Mouse (Mus musculus): ENCODE measurements around the gene Vash2. TPM values are rescaled to one million over a fixed set of nuclear protein-coding genes. Genes with fewer than 3 reads are reported as not detected.
"Not testable (repeated sequence)": the region's sequence is repeated elsewhere in the genome, so short reads cannot be mapped to it uniquely, and the experiment has no call there.

Gene Vash2
- polyA plus RNA-seq, 1 experiment from 2014 or later, result 90.3 TPM

DNA sequence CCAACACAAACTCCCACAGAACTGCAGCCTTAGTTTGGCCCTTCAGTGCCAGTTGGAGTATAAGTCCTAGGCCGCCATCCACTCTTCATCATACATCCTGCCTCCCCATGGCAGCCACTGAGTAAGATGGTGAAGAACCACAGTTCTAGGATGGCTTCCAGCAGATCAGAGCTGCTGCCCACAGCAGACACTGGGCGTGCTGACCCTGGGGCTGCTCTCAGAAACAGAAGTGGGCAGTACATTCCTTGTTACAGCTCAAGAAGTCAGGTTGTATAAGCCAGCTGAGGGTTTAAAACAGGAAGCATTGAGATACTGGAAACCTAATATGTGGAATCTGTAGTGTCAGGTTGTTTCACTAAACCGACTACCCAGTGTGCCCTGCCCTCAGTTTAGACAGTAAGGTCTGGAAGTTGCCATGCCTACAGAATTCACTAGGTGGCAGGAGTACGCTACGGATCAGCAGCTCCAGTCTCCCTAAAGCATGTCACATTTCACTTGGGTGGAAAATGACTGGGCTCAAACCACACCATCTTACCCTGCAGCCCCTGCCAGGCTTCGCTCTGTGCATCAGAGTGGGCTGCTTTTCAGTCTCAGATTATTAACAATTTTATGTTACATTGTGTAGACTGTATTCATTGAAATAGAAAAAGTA is 34.9 kb downstream of the Vash2 start:
- Histone ChIP-seq H3K27ac (replicated peaks) (no peak overlapping the region), H3K4me3 (no peak overlapping the region), H3K4me1 (replicated peaks) (no peaks in the 10 kb centered on the region), H3K9me3 (no peaks in the 10 kb centered on the region), H3K36me3 (peaks cover 89% of the 10 kb centered on the region), H3K4me2 (no peak overlapping the region), H3K27me3 (no peaks in the 10 kb centered on the region), H3K9ac (no peak overlapping the region)
- WGBS, result 53% methylated on average over 6 of the region's 6 CpGs
- ATAC-seq (ENCODE audit: low read depth), result peak; percentile 82

DNA sequence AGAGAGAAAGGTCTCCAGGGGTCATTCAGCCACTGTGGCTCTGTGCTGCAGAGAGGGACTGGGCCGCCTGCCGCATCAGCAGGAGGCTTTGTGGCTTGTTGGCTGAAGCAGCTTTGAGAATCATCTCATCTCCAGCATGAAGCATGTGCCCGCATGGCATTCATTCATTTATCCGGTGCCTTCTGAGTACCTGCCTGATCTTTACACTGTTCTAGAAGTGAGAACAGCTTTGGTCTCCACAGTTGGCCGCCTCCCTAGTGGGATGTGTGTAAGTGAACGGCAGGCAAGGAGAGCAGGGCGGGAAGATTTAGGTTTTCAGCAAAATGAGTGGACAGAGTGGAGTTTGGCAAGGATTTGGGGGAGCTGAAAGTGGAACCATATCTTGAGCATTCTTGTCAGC is 39.3 kb downstream of the Vash2 start:
- Histone ChIP-seq H3K36me3 (peaks cover 85% of the 10 kb centered on the region), H3K27ac (replicated peaks) (no peak overlapping the region), H3K4me2 (no peak overlapping the region), H3K4me1 (replicated peaks) (no peaks in the 10 kb centered on the region), H3K27me3 (no peaks in the 10 kb centered on the region), H3K4me3 (no peak overlapping the region), H3K9me3 (no peaks in the 10 kb centered on the region), H3K9ac (no peak overlapping the region)
- no peak for ATAC-seq (ENCODE audit: low read depth)
- 88% methylated on average over 7 of the region's 7 CpGs for WGBS

DNA sequence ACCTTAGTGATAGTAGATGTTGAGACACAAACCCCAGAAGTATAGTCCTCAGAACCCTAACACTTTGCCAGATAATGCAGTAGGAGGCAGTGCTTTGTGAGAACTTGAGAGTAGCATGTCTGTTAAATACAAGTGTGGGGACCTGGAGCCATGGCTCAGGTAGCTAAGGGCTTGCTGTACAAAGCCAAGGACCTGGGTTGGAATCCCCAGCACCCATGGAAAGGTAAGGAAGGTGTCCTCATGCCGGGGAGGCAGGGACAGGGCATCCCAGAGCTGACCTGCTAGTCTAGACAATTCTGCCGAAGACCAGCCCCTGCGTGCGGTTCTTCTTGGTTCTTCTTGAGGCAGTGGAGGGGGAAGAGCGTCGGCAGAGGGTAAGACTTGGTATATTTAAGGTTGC is 48.9 kb downstream of the Vash2 start:
- no peaks in the 10 kb centered on the region for H3K9me3 ChIP-seq
- H3K27me3 ChIP-seq, result no peaks in the 10 kb centered on the region
- H3K36me3 ChIP-seq, result peaks cover 22% of the 10 kb centered on the region
- WGBS, result 78% methylated on average over 6 of the region's 6 CpGs
- H3K4me1 ChIP-seq (replicated peaks), result peaks cover 29% of the 10 kb centered on the region
- H3K27ac ChIP-seq (replicated peaks), result no peak overlapping the region
- H3K4me3 ChIP-seq, result no peak overlapping the region
- H3K4me2 ChIP-seq, result no peak overlapping the region
- 0 out of 2 replicates have a peak overlapping the region, but pooled peaks have one; percentile 22 for H3K9ac ChIP-seq
- ATAC-seq (ENCODE audit: low read depth), result no peak

DNA sequence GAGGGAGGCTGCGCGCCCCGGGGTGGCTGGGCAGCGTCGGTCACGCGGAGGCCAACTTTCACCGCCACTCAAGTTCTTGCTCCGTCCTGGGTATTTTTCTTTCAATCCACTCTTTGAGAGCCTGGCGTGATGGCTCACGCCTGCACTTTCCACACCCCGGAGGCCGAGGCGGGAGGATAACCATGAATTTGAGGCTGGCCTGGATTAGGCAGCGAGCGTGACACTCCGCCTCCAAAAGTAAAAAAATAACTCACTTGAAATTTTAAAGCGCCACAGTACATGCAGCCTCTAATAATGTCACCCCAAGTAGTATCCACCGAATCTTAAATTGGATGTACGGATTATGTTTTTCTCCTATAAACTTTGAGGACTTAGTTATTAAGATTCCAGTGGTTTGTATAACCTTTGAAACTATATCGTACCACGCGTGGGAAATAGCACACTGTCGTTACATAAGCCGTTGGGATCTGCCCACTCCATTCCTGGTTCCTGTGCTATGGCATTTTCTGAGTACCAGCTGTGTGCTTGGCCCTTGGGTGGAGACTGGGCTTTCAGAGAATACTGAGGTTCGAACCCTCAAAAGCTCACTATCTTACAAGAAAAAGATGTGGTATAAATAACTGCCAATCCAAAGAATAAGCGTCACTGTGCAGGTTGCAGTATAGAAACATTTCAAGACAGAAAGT is 49.9 kb downstream of the Vash2 start:
- H3K9me3 ChIP-seq, result no peaks in the 10 kb centered on the region
- peaks cover 11% of the 10 kb centered on the region for H3K36me3 ChIP-seq
- peak overlapping the region; percentile 73 for H3K4me3 ChIP-seq
- H3K9ac ChIP-seq, result peak overlapping the region; percentile 88
- no peaks in the 10 kb centered on the region for H3K27me3 ChIP-seq
- peak; percentile 33; the same call in 1 of the 2 replicates for ATAC-seq (ENCODE audit: low read depth)
- peak overlapping the region; percentile 68 for H3K4me2 ChIP-seq
- H3K27ac ChIP-seq (replicated peaks), result peak overlapping the region; percentile 99
- peaks cover 29% of the 10 kb centered on the region for H3K4me1 ChIP-seq (replicated peaks)
- WGBS, result 7% methylated on average over 27 of the region's 27 CpGs

DNA sequence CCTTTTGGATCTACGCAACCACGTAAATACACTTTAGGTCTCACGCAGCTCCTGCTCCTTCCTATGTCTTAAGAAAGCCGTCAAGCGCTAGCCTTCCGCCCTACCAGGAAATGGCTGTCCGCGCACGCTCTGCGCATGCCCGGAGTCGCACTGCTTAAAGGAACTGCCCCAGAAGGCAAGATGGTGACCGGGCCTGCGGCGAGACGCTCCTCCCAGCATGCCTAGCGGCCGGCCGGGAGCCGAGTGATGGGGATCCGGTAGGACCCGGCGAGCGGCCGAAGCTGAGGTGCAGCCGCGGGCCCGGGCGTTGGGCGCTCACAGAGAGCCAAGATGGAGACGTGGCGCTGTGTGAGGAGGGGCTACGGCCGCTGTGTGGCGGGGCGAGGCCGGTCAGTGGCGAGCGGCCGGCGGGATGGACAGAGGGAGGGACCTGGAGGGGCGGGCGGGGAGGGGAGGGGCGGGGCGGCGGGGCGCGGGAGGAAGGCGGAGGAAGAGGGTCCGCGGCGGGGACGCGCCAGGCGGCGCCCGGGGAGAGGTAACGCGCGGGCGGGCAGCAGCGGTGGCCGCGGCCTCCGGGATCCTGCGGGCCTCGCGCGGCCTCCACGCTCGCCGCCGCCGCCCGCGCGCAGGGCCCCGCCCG is 50.6 kb downstream of the Vash2 start:
- Histone ChIP-seq H3K9ac (peak overlapping the region; percentile 88), H3K4me3 (peak overlapping the region; percentile 73), H3K27ac (replicated peaks) (peak overlapping the region; percentile 99), H3K36me3 (peaks cover 5% of the 10 kb centered on the region; the same call in 1 of the 2 replicates), H3K9me3 (no peaks in the 10 kb centered on the region), H3K4me1 (replicated peaks) (peaks cover 29% of the 10 kb centered on the region), H3K27me3 (no peaks in the 10 kb centered on the region), H3K4me2 (peak overlapping the region; percentile 68)
- peak; percentile 98 for ATAC-seq (ENCODE audit: low read depth)
- under 1% methylated on average over 53 of the region's 79 CpGs for WGBS

DNA sequence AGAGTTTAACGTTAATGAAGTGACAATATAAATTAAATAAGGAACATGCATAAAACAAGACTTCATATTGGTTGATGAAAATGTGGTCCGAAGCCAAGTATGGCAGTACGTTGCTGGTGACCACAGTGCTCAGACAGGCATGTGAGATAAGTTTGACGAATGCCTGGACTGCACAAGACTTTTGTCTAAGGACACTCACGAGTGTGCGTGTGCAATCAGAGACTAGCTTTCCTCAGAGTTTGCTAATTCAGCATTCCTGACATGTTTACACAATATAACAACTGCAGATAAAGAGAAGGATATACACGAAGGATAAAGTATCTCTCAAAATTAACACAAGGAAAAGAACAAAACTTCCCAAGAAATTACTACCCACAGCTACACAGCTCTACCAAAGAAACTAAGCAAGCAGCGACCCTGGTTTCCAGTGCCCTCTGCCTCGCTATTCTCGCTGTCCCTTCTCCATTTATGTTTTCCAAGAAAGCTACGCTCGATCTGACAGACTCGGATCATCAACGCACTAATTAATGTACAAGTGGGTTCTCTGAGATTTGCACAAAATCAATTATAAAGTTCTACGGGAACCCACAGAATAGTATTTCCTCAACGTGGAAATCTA is 51.2 kb downstream of the Vash2 start:
- Histone ChIP-seq H3K9ac (peak overlapping the region; percentile 88), H3K27ac (replicated peaks) (peak overlapping the region; percentile 99), H3K4me1 (replicated peaks) (peaks cover 29% of the 10 kb centered on the region), H3K27me3 (no peaks in the 10 kb centered on the region; the same call in 1 of the 2 replicates), H3K4me3 (peak overlapping the region; percentile 73), H3K4me2 (peak overlapping the region; percentile 68), H3K9me3 (no peaks in the 10 kb centered on the region), H3K36me3 (peaks cover 2% of the 10 kb centered on the region; the same call in 1 of the 2 replicates)
- ATAC-seq (ENCODE audit: low read depth), result no peak
- 23% methylated on average over 16 of the region's 16 CpGs for WGBS

DNA sequence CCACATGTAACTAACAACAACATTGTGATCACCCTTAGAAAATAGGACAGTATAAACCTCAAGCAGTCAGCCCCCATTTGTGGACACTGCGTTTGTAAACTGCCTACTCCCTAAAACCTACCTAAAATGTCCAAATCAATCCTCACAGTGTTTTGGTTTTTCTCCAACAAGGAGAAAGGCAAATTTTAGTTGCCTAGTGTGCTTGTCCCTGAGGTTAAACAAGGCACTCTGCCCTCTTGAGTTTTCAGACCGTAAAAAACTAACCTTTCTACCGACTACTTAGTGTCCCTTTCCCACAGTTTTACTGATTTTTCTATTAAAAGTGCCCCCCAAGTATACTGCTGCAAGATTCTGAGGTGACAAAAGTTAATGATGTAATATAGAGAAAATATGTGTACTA is 51.8 kb downstream of the Vash2 start:
- no peak overlapping the region for H3K9ac ChIP-seq
- H3K4me3 ChIP-seq, result peak overlapping the region; percentile 73
- WGBS, result 94% methylated on average over 3 of the region's 3 CpGs
- no peak overlapping the region for H3K27ac ChIP-seq (replicated peaks)
- peak overlapping the region; percentile 68 for H3K4me2 ChIP-seq
- no peak for ATAC-seq (ENCODE audit: low read depth)
- H3K27me3 ChIP-seq, result no peaks in the 10 kb centered on the region; the same call in 1 of the 2 replicates
- H3K9me3 ChIP-seq, result no peaks in the 10 kb centered on the region
- no peaks in the 10 kb centered on the region for H3K36me3 ChIP-seq
- peaks cover 29% of the 10 kb centered on the region for H3K4me1 ChIP-seq (replicated peaks)

DNA sequence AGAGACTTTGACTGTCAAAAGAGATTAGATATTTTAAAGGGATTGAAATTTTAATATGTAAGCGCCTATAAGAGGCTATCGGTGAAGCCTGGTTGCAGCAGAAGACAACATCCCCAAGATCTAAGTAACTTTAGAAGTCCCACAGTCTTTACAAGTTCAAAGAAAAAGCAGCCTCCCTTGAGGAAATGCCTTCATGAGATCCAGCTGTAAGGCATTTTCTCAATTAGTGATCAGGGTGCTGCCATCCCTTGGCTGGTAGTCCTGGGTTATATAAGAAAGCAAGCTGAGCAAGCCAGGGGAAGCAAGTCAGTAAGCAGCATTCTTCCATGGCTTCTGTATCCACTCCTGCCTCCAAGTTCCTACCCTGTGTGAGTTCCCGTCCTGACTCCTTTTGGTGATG is 54.3 kb downstream of the Vash2 start, which contains the start of gene Angel2:
Gene Angel2, plus strand, starts transcription at position 301 of the 400 bp plus-strand sequence.
- not testable (repeated sequence) for H3K27ac ChIP-seq (replicated peaks); H3K9ac ChIP-seq; H3K4me3 ChIP-seq; H3K27me3 ChIP-seq; H3K36me3 ChIP-seq; ATAC-seq (ENCODE audit: low read depth); H3K4me2 ChIP-seq; H3K9me3 ChIP-seq
- peaks cover 17% of the 10 kb centered on the region for H3K4me1 ChIP-seq (replicated peaks)
- WGBS, result 87% methylated on average over 3 of the region's 3 CpGs

DNA sequence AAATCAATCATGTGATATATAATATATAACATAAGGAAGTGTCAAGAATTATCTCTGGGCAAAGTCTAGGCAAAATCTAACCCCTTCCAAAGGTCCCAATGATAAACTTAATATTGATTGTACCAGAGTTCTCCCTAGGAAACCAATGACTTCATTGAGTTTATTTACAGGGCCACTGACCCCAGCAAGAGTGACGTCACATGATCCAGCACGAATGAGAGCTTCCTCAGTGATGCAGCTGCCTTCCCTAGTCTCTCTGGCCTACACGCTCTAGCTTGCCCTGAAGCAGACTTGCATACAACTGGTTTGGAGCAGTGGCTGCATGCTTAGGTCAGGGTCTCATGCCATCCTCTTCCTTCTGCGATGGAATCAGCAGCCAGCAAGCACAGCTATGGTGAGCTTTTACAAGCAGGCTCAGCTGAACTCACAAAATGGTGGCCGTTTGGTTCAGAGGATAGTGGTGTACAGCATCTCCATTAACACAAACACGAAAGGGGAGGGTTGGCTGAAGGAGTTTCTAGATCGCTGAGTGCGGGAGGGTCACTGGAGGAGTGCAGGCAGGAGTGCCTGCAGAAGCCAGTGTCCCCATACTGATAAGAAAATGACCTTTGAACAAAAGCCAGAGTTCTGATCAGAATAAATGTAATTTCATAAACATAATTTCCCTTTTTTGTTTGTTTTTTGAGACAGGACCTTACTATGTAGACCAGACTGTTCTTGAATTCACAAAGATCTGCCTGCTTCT is 59.2 kb downstream of the Vash2 start:
- Histone ChIP-seq H3K4me2 (no peak overlapping the region), H3K27ac (replicated peaks) (no peak overlapping the region), H3K4me1 (replicated peaks) (no peaks in the 10 kb centered on the region), H3K9me3 (no peaks in the 10 kb centered on the region), H3K27me3 (no peaks in the 10 kb centered on the region; the same call in 1 of the 2 replicates), H3K36me3 (no peaks in the 10 kb centered on the region), H3K4me3 (no peak overlapping the region), H3K9ac (no peak overlapping the region)
- WGBS, result 72% methylated on average over 8 of the region's 8 CpGs
- ATAC-seq (ENCODE audit: low read depth), result no peak

DNA sequence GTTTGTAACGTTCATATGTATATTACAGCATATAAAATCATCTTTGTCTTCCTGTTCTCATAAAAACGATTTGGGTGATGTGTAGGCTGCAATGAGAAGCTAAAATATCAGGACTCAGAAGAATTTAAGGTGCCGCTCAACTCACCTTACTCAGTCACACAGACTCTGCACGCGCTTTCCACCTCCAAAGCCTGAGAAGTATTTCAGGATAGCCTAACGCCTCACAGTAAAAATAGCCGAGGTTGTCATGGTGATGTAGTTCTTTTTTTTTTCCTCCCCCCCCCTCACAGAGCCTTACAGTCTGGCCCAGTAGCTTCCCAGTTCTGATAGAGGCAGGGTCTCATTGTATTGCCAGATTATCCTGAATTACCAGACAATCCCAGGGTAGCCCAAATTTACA is 60.2 kb downstream of the Vash2 start:
- no peak overlapping the region for H3K4me3 ChIP-seq
- H3K36me3 ChIP-seq, result no peaks in the 10 kb centered on the region
- H3K4me1 ChIP-seq (replicated peaks), result no peaks in the 10 kb centered on the region
- no peak overlapping the region for H3K27ac ChIP-seq (replicated peaks)
- no peak for ATAC-seq (ENCODE audit: low read depth)
- H3K9me3 ChIP-seq, result no peaks in the 10 kb centered on the region
- no peak overlapping the region for H3K9ac ChIP-seq
- no peak overlapping the region for H3K4me2 ChIP-seq
- WGBS, result 68% methylated on average over 7 of the region's 7 CpGs
- H3K27me3 ChIP-seq, result no peaks in the 10 kb centered on the region; the same call in 1 of the 2 replicates

DNA sequence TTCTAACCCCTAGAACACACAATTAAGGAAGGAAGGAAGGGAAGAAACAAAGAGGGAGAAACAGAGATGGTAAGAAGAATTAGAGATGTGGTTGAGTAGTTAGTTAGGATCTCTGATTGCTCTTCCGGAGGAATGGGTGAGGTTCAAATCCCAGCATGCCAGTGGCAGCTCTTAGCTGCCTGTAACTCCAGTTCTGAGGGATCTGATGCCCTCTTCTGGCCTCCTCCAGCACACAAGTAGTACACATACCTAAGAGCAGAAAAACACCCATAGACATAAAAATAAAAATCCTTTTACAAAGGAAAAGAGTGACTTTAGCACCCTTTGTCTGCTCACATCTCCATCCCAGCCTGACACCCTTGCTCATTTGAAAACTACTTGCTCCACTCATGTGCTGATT is 66.5 kb downstream of the Vash2 start:
- peak overlapping the region; percentile 90; the same call in 1 of the 2 replicates for H3K4me2 ChIP-seq
- no peak overlapping the region for H3K9ac ChIP-seq
- H3K27me3 ChIP-seq, result no peaks in the 10 kb centered on the region
- 50% methylated on average over 1 of the region's 1 CpGs for WGBS
- H3K36me3 ChIP-seq, result no peaks in the 10 kb centered on the region
- H3K4me1 ChIP-seq (replicated peaks), result peaks cover 36% of the 10 kb centered on the region
- ATAC-seq (ENCODE audit: low read depth), result no peak
- no peaks in the 10 kb centered on the region for H3K9me3 ChIP-seq
- peak overlapping the region; percentile 76; the same call in 1 of the 2 replicates for H3K4me3 ChIP-seq
- H3K27ac ChIP-seq (replicated peaks), result no peak overlapping the region

Data from neural tube, embryonic 13.5 days (tissue).